Mouse (Mus musculus) intestine, embryonic 16.5 days (tissue): ENCODE measurements around the gene Ephb4. TPM values are rescaled to one million over a fixed set of nuclear protein-coding genes. Genes with fewer than 3 reads are reported as not detected.

Experiments
- ATAC-seq: fragments of 200-750 bp; cut with Nextera tagmentation; 2 replicates; pipeline ENCODE4 v1.8.0; 2017; ENCODE audit warnings: moderate TSS enrichment, moderate library complexity
- H3K27ac ChIP-seq: fragments of 300-500 bp; sonication (generic); 2 replicates; pipeline ENCODE4 v1.5.1; 2014; ENCODE audit warnings: mild to moderate bottlenecking, low read length
- H3K27me3 ChIP-seq: fragments of 300-500 bp; sonication (generic); replicated peaks from 2 replicates; pipeline ENCODE4 v1.6.1; 2014; ENCODE audit warnings: low read length, control low read depth, mixed read lengths; ENCODE audit not compliant: control insufficient read depth, insufficient read depth
- H3K36me3 ChIP-seq: fragments of 300-500 bp; sonication (generic); 2 replicates; pipeline ENCODE4 v1.6.1; 2014; ENCODE audit warnings: low read length, control low read depth; ENCODE audit not compliant: control insufficient read depth, insufficient read depth
- H3K4me1 ChIP-seq: fragments of 300-500 bp; sonication (generic); 2 replicates; pipeline ENCODE4 v1.6.1; 2014; ENCODE audit warnings: low read length, control low read depth, mixed read lengths; ENCODE audit not compliant: control insufficient read depth, insufficient read depth
- H3K4me2 ChIP-seq: fragments of 300-500 bp; sonication (generic); 2 replicates; pipeline ENCODE4 v1.6.1; 2014; ENCODE audit warnings: low read depth, low read length, control low read depth
- H3K4me3 ChIP-seq: fragments of 300-500 bp; sonication (generic); 2 replicates; pipeline ENCODE4 v1.5.1; 2014; ENCODE audit warnings: mild to moderate bottlenecking, low read length
- H3K9ac ChIP-seq: fragments of 300-500 bp; sonication (generic); 2 replicates; pipeline ENCODE4 v1.6.1; 2014; ENCODE audit warnings: low read depth, low read length
- H3K9me3 ChIP-seq: fragments of 300-500 bp; sonication (generic); 2 replicates; pipeline ENCODE4 v1.6.1; 2016; ENCODE audit warnings: low read length, control low read depth; ENCODE audit not compliant: control insufficient read depth
- WGBS: fragments of 180-500 bp; shearing (Covaris S2); extraction: QIAGEN DNeasy Blood & Tissue Kit; methylation state at CpG from one replicate; pipeline ENCODE4 v1.1.7; 2014; 5-methylcytosine and 5-hydroxymethylcytosine counted together
- polyA plus RNA-seq: library from polyadenylated mRNA; unstranded; fragments of >200 nt; fragmentation: Nextera tagmentation; extraction: Ambion mirVana; gene quantifications from 2 replicates; pipeline ENCODE4 v1.2.1, GENCODE M21; 2015

The Ephb4 gene
- polyA plus RNA-seq, 1 experiment from 2014 or later: 29.9 TPM

DNA sequence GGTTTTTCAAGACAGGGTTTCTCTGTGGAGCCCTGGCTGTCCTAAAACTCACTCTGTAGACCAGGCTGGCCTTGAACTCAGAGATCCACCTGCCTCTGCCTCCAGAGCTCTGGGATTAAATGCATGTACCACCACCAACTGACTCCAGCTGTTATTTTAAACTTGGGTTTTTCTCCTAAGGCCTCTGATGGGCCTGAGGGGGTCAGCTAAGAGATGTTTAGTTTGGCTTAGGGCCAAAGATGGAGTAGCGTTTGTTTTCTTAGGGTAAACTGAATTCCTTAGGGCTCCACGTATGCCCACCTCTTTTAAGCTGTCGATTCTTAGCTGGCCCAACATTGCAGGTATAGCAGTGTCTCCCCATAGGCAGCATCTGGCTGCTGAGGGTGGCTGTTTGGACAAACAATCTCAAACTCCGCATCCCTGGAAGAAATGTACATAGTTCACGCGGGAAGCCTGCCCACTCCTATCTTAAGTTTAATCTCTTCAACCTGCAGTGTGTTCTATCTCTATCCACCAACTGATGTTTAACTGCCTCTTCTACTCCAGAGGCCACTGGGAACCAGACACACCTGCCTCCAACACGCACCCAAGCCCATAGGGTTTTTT is 7.4 kb upstream of the Ephb4 start:
- peaks cover 37% of the 10 kb centered on the region for H3K4me1 ChIP-seq
- H3K27ac ChIP-seq: no peak overlapping the region
- H3K4me2 ChIP-seq: no peak overlapping the region
- H3K27me3 ChIP-seq: no peaks in the 10 kb centered on the region
- 44% methylated on average over 7 of the region's 7 CpGs for WGBS
- H3K4me3 ChIP-seq: no peak overlapping the region
- H3K36me3 ChIP-seq: no peaks in the 10 kb centered on the region
- H3K9me3 ChIP-seq: no peaks in the 10 kb centered on the region
- H3K9ac ChIP-seq: no peak overlapping the region
- no peak for ATAC-seq

DNA sequence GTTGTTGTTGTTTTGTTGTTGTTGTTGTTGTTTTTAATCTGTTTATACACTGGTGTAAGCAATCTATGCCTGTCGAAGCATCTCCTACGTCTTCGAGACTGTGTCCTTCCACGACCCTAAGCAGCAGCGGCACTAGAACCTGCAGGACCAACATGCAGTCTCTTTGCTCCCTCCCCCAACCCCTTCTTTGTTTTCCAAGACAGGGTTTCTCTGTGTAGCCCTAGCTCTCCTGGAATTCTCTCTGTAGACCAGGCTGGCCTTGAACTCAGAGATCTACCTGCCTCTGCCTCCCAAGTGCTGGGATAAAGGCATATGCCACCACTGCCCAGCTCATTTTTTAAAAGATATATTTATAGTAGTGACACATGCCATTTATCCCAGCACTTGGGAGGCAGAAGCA is 6.5 kb upstream of the Ephb4 start:
- Histone ChIP-seq H3K4me3 (no peak overlapping the region), H3K36me3 (no peaks in the 10 kb centered on the region), H3K27ac (no peak overlapping the region), H3K9ac (no peak overlapping the region), H3K4me1 (peaks cover 42% of the 10 kb centered on the region), H3K4me2 (no peak overlapping the region), H3K9me3 (no peaks in the 10 kb centered on the region), H3K27me3 (no peaks in the 10 kb centered on the region)
- WGBS: 98% methylated on average over 5 of the region's 5 CpGs
- ATAC-seq: no peak

DNA sequence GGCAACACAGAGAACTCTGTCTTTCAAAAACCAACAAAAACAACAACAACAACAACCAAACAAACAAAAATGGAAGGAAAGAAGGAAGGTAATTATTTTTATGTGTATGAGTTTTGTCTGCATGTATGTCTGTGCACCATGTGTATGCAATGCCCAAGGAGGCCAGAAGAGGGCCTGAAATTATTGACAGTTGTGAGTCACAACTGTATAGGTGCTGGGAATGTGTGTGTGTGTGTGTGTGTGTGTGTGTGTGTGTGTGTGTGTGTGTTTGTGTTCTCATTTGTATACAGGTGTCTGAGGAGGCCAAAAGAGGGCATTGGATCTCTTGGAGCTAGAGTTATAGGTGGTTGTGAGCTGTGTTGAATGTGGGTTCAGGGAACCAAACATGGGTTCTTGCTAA is 6.0 kb upstream of the Ephb4 start:
- Histone ChIP-seq H3K27ac (peak overlapping the region; percentile 84), H3K9me3 (no peaks in the 10 kb centered on the region), H3K4me1 (peaks cover 46% of the 10 kb centered on the region), H3K9ac (no peak overlapping the region), H3K36me3 (no peaks in the 10 kb centered on the region), H3K4me2 (no peak overlapping the region), H3K4me3 (no peak overlapping the region), H3K27me3 (no peaks in the 10 kb centered on the region)
- ATAC-seq: no peak

DNA sequence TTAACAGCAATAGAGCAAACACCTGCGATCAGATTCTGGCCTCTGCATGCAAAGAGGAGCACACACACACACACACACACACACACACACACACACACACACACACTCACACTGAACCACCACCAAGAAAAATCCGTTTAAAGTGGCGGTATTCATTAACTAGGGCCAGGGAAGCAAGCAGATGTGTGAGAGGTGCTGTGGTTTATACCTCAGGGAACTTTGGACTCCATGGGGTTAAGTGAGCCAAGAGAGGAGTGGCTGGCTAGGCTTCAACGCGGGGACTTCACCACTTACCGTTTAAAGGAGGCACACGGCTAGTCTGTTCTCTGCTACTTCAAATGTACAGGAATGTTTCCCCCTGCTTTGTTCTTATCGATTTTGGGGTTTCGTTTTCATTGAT is 4.1 kb upstream of the Ephb4 start:
- Histone ChIP-seq H3K4me3 (peak overlapping the region; percentile 15; the same call in 1 of the 2 replicates), H3K4me1 (peaks cover 36% of the 10 kb centered on the region), H3K27me3 (no peaks in the 10 kb centered on the region), H3K36me3 (no peaks in the 10 kb centered on the region), H3K4me2 (peak overlapping the region; percentile 41), H3K9me3 (no peaks in the 10 kb centered on the region), H3K9ac (no peak overlapping the region), H3K27ac (peak overlapping the region; percentile 92)
- peak; percentile 74 for ATAC-seq
- WGBS: 14% methylated on average over 9 of the region's 9 CpGs

DNA sequence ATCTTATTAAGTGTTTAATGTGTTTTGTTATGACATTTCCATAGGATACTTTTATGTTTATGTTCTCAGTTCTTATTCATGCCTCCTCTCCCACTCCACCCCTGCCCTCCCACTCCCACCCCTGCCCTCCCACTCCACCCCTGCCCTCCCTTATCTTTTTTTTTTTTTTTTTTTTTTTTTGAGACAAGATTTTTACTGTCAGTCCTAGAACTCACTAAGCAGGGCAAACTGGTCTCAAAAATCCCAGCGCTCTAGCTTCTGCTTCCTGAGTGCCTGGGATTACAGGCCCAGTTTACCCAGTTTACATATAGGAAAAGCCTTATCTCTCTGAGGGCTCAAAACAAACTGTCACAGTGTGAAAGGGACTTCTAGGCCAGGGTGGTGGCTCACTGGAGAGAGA is 3.5 kb upstream of the Ephb4 start:
- H3K27me3 ChIP-seq: no peaks in the 10 kb centered on the region
- no peak for ATAC-seq
- H3K4me3 ChIP-seq: peak overlapping the region; percentile 15; the same call in 1 of the 2 replicates
- whole genome bisulfite sequencing: 50% methylated on average over 1 of the region's 1 CpGs
- peaks cover 37% of the 10 kb centered on the region for H3K4me1 ChIP-seq
- H3K27ac ChIP-seq: peak overlapping the region; percentile 92
- peak overlapping the region; percentile 41 for H3K4me2 ChIP-seq
- H3K9ac ChIP-seq: peak overlapping the region; percentile 45; the same call in 1 of the 2 replicates
- H3K36me3 ChIP-seq: no peaks in the 10 kb centered on the region
- no peaks in the 10 kb centered on the region for H3K9me3 ChIP-seq

DNA sequence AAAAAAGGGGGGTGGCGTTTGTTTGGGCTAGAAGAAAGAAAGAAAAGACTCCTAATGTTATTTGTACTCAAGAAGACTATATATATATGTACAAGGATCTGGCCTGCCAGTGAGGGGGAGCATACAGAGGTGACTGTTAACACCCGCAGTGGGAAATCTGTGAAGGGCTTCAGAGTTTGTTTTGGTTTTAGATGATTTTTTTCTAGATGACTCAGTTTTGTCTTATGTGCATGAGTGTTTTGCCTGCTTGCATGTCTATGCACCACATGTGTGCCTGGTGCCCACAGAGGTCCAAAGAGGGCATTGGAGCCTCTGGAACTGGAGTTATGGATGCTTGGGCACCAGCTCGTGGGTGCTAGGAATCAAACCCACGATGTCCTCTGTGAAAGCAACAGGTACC is 2.9 kb upstream of the Ephb4 start:
- Histone ChIP-seq H3K4me3 (no peak overlapping the region), H3K4me2 (0 out of 2 replicates have a peak overlapping the region, but pooled peaks have one; percentile 10), H3K9ac (0 out of 2 replicates have a peak overlapping the region, but pooled peaks have one; percentile 45), H3K4me1 (peaks cover 43% of the 10 kb centered on the region), H3K36me3 (no peaks in the 10 kb centered on the region), H3K27me3 (no peaks in the 10 kb centered on the region), H3K9me3 (no peaks in the 10 kb centered on the region), H3K27ac (peak overlapping the region; percentile 92)
- WGBS: 67% methylated on average over 4 of the region's 4 CpGs
- ATAC-seq: no peak

DNA sequence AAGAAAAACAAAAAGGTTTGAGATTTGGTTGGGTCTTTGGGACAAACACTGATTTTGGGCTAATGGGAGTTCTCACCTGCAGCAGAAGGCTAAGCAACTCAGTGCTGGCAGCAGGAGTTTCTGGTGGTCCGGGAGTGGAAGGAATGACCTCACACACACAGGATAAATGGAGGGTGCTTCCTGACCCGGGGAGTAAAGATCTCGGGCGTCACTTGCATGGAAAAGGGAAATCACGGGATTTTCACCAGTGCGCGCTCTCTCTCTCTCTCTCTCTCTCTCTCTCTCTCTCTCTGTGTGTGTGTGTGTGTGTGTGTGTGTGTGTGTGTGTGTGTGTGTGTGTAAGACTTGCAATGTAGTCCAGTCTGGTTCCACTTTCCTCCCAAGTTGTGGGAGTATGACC is 2.1 kb upstream of the Ephb4 start:
- no peaks in the 10 kb centered on the region for H3K36me3 ChIP-seq
- H3K9me3 ChIP-seq: no peaks in the 10 kb centered on the region
- WGBS: 14% methylated on average over 7 of the region's 7 CpGs
- H3K27me3 ChIP-seq: no peaks in the 10 kb centered on the region
- H3K4me1 ChIP-seq: peaks cover 48% of the 10 kb centered on the region
- no peak overlapping the region; the same call in 1 of the 2 replicates for H3K4me3 ChIP-seq
- H3K4me2 ChIP-seq: peak overlapping the region; percentile 84
- peak overlapping the region; percentile 98 for H3K27ac ChIP-seq
- H3K9ac ChIP-seq: peak overlapping the region; percentile 67
- ATAC-seq: no peak

DNA sequence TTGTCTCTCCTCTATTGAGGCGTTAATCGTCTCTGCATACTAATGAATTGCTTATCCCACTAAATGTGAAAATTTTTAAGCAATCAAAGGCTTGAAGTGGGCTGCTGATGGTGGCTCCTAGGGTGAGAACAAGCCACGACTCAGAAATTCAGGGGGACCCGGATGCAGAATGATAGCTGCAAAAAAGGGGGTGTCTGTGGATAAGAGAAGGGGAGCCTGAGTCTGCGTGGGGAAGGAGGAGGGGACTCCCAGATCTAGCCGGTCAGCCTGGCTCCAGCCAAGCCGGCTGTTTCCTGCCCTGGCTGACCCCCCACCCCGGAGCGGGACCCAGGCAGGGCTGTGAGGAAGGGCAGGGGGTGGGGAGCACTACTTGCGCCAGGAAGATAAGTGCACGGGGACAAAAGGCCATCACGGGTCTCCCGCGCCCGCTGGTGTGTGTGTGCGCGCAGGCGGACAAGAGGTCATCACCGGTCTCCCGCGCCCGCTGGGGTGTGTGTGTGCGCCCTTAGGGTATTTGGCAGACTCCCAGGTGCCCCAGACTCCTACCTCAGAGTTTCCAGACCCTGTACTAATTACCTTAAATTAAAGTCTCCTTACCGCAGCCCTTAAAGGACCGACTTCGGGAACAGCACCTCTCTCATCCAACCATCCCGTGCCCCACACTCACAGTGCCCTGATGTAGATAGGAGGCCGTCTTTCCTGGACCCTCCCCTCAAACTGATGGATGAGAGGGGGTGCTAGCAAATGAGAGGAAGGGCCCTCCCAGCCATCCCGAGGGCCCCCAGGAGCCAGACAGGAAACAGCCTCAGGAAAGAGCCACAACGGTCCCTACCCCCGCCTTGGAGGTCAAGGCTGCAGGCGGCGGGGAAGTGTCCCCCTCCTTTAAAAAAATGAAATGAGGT is 1.2 kb upstream of the Ephb4 start:
- Histone ChIP-seq H3K9me3 (no peaks in the 10 kb centered on the region), H3K27ac (peak overlapping the region; percentile 98), H3K27me3 (no peaks in the 10 kb centered on the region), H3K9ac (peak overlapping the region; percentile 67), H3K4me3 (peak overlapping the region; percentile 74), H3K4me2 (peak overlapping the region; percentile 84), H3K4me1 (peaks cover 49% of the 10 kb centered on the region), H3K36me3 (no peaks in the 10 kb centered on the region)
- 1% methylated on average over 33 of the region's 33 CpGs for WGBS
- ATAC-seq: no peak

DNA sequence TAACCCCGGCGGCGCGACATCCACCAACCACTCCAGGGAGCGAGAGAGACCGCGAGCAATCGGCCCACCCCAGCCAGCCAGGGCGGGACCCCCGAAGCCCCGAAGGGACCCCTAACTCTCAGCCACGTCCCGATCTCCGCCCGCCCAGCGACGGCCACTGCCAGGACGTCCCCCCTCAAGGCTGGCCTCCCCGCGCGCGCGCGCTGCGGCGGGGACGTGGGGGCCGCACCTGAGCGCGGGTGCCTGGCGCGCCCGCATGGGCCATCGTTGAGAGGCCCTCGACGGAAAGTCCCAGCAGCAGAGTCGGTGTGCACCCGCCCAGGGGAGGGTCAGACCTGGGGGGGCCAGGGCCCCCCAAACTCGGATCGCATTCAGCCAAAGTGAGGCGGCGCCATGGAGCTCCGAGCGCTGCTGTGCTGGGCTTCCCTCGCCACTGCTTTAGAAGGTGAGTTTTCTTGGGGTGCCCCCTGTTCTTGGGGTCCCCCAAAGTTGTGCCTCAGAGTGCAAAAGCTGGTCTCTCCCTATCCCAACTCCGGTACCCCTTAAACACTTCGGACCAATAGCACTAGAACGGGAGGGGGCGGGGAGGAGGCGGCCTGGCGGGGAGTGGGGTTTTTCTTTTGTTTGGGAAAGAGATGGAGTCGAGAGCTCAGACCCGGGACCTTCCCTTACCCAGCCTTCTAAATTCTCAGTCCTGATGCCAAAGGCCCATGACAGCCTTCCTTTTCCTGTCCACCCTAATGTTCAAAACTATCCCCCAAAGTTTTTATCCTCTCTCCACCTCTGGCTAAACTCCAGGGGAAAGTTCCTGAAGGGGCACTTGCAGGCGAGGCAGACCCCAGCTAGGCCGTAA is 522 bp downstream of the Ephb4 start:
- H3K4me1 ChIP-seq: peaks cover 42% of the 10 kb centered on the region
- no peaks in the 10 kb centered on the region for H3K9me3 ChIP-seq
- peak overlapping the region; percentile 74 for H3K4me3 ChIP-seq
- ATAC-seq: peak; percentile 41
- peak overlapping the region; percentile 98 for H3K27ac ChIP-seq
- peaks cover 5% of the 10 kb centered on the region; the same call in 1 of the 2 replicates for H3K36me3 ChIP-seq
- no peaks in the 10 kb centered on the region for H3K27me3 ChIP-seq
- under 1% methylated on average over 55 of the region's 55 CpGs for WGBS
- H3K9ac ChIP-seq: peak overlapping the region; percentile 95
- peak overlapping the region; percentile 84 for H3K4me2 ChIP-seq
